Mouse (Mus musculus): ENCODE measurements around the gene Serpinb7.
A peak's percentile ranks its signal among the peaks of the same experiment; 100 is the strongest.

The Serpinb7 gene

DNA sequence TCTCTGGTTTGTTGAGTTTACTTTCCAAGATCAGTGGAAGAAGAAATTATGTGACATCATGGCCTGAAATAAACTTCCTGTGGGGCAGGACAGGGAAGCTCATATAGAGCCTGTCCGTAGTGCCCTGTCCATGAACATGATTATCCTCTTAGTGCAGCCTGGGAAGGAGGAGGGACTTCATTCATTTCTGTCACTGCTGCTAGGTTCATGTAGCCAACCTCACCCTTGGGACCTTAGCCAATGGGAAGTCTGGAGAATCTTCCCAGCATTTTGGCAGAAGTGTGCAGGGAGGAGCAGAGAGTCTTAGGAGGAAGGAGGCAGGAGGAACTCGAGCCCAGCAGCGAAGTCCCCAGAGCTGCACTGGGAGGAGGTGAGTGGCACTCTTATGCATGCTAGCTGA lies at the start of gene Serpinb7:
Serpinb7 (plus strand) TSS at position 301 of the 400 bp plus-strand sequence.
- DNase-seq: no peak

DNA sequence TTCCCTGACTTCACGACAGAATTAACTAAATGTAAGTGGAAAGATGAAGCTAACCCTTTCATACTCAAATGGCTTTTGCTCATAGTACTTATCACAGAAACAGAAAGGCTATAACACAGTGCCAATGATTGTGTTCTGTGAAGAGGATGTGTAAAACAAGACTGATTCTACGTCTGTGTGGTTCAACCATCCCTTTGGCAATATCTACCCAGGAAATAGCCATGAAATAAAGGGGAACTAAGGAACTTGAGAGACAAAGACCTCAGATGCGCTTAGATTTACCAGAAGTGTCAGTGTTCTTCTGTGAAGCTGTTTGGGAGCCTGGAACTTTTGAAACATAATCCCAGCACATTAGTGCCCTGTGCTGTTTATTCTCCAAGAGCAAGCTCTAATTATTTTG lies 49.1 kb upstream of the Serpinb7 start:
- no peak for DNase-seq

DNA sequence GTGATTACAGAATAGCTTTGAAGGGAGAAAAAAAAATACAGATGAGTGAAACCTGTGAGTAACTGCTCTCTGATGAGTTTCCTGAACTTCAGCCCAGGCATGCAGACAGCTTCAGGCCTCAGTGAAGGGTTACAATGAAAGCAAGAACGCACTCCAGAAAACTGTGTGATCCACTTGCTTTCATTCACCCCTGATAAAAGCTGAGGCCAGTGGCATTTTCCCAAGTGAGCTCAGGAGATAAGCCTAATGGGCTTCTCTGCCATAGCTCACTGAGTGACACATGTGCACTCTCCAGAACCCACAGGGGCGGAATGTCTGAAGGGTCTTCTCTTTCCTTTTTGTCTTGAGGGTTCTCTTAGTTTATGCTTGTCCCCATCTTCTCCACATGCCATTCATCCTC lies 48.3 kb upstream of the Serpinb7 start:
- DNase-seq: no peak

DNA sequence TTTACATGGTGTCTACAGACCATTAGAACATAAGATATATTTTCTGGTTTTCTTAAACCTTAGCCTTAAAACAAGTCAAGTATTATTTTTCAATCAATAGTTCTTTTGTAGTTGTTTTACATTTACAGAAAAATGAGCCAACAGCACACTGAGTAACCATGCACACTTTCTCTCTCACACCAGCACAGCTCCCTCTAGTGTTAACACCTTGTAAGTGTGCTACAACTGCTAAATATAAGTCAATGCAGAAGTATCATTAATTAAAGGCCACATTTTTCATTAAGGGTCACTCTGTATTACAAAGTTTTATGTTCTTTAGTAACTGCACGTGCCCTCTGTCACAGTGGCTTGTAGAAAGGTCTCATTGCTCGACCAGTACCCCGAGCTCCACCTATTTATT lies 46.4 kb upstream of the Serpinb7 start:
- DNase-seq: no peak

DNA sequence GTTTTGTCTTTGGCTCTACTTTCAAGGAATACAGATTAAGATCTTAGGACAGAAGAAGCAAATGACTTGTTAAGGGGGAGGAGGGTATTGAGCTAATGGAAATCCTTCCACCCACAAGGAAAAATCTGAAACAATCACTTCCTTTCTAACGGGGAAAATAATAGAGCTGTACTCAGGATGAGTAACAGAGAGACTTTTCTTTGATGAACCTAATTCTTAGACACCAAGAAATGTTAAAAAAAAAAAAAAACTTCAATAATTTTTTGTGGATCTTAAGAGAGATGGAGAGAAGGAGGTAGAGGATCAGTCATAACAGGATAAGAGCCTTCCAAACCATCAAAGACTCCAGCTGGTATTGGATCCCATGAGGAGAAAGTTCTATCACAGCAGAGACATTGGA lies 38.6 kb upstream of the Serpinb7 start, which contains the start of gene Serpinb11:
Serpinb11 (plus strand) TSS at position 301 of the 400 bp plus-strand sequence.
- no peak for DNase-seq

DNA sequence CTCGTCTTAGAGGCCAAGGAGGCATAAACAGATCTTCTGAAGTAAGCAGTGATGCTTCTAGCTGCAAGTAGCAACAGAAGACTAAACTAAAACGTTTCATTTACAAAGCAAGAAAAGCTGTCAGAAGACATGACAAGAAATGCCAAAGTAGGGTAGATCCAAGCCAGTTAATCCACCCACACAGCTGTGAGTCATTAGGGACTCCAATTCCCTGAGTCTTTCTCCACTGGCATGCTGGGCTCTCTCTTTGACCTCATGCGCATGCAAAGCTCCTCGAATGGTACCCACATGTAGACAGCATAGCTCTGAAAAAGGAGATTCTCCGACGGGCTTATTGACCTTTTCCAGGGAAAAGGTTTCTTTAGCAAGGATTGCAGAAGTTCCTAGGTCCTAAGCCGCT lies 33.5 kb upstream of the Serpinb7 start:
- no peak for DNase-seq

DNA sequence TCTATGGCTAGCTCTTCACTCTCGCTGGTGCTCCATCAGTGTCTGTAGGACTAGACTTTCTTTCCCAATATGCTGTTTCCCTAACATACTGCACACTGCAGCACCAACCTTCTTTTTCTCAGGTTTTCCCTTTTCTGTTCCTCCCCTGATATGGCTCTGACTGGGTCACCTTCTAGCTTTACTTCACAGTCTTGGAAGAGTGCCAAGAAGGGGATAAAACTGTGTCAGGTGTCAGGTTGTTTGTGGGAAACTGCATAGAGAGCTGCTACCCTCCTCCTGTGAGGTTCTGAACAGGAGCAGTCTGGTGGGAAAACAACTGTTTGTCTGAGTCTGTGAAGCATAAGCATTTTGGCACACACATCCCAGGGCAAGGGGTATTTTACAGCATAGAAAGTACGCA lies 30.5 kb upstream of the Serpinb7 start:
- DNase-seq: no peak

DNA sequence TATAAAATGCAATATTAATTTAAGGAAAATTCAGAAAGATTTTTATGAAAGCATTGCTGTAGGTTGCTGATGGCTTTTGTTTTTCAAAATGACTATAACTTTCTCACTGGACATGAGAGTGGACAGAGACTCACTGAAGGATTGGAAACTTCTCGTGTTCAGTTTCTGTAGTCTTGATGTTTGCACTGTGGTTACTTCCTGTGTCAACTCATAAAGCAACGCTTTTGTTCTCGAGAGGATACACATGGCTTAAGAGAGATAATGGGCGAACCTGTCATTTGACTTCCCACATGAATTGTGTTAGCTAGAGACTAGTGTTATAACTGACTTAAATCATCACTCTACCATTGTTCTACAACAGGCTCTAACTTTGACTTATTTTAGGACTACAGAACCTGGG lies 22.5 kb upstream of the Serpinb7 start:
- DNase-seq: no peak

DNA sequence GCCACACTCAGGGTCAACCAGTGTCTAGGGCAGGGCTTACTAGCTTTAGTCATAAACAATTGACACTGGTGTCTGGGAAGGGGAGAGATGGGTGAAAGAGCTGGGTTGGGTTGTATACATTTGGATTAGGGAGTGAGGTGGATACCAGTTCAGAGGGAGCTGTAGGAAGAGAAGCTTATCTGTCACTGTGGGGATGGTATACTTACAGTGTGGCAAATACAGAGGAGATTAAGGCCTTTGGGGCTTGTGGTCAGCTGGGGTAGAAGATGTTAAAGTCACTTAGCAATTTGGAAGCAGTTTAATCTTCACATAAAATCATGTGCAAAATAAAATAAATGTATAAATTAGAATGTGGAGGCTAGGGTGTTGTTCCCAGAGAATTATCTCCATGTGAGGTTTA lies 21.1 kb upstream of the Serpinb7 start:
- DNase-seq: no peak

DNA sequence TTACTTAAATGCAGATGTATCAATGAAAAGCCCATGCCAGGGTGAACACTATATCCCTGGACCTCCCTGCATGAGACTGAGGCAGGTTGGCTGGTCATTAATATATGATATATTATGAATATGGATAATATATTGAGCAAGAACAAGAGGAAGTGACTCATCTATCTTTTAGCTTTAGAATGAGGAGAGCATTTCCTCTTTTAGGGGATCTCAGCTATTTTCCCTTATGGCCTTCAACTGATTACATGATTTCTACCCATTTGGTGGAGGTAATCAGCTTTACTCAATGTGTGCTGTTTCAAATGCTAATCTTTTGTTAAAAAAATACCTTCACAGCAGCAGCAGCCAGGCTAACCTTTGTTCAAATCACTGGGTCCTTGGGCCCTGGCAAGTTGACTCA lies 18.0 kb upstream of the Serpinb7 start:
- no peak for DNase-seq

DNA sequence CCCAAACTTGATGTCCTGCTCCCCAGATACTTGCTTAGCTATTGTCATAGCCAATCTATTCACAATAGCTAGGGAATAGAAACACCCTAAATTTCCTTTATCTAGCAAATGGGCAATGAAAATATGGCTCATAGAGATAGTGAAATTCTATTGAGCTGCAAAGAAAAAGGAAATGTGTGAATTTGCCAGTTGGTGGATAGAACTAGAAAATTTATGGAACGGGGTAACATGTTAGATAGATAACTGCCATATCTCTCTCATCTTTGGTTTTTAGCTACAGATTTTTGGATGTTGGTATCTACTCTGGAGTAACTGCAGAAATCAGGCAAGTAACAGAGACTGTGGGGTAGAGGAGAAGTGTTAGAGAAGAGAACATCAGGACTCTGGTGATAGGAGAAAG lies 17.1 kb upstream of the Serpinb7 start:
- no peak for DNase-seq

DNA sequence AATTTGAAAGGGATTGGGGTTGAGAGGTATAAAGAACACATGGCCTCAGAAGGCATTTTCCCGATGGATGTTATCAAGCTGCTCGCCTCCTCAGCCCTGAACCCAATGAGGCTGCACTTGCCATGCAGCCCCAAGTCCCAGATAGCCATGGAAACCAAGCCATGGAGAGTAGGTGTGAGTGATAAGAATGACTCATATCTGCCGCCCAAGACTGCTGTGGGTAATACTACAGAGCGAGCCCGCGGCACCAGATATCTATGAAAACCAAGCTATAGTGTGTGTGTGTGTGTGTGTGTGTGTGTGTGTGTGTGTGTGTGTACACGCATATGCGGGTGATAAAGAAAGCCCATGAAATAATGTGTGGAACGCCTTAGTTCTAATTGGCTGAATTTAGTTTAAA lies 14.9 kb upstream of the Serpinb7 start:
- no peak for DNase-seq

DNA sequence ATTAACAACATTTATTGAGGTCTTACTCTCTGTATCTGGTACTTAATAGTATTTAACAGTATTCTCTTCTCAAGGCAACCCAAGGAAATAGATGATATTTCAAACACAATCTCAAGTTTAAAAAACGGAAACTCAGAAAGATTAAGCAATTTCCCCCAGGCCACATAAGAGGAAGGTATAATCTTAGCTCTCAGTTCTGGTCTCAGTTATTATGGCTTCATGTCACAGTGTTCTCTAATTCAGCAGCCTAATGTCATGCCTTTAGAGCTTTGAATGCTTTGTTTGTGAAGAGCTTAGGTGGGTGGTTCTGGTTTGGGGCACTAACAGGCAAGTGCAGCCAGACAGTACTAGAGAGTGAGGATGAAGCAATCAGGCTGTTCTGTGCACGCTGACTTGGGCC lies 9.7 kb upstream of the Serpinb7 start:
- no peak for DNase-seq

DNA sequence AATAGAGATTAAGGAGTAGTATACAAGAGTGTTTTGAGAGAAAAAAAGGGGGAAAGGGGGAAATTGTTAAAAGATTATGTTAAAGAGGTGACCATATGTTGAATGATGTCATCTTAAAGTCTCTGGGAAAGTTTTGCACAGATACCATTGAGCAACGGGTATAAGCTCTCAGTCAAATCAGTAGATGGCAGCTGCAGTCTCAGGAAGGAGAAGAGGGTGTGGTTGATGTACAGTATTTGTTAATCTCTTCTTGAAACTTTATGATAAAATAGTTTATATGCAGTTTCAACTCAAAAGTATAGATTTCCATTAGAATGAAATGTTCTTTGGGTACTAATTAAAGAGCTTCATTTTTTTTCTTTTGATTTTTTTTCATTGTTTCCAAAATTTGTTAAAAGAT lies 2.0 kb upstream of the Serpinb7 start:
- DNase-seq: no peak

DNA sequence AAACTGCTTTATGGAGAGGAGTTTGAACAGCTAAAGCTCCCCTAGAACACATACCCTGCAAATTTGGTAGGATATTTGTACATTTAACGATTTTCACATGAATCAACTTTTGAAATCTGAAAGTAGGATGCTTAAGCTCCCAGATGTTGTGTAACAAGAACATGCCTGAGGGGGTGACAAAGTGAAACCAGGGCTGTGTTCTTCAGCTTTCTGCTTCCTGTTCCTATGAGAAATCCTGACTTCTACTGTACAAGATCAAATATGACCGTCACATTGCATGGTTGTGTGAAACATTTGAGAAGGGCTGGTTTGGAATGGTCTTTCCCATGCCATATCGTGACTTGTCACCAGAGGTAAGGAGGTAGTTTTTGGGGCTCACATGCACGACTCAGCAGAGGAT lies 2.6 kb downstream of the Serpinb7 start:
- no peak for DNase-seq

DNA sequence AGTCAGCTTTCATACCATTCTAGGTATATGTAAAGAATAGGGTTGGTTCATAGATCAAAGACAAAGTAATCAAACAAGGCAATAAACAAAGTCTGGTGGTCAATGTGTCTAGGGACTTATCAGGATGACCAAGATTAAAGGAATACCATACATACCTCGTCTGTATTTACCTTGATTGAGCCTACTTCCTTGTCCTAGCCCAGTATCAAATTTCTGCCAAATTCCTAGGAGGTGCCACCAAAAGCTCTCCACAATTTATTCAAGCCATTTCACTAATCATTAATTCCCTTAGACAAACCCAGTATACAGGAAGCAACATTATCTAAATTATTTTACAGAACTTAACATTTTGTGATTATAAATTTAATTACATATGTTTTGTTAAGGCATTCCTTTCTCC lies 15.2 kb downstream of the Serpinb7 start:
- no peak for DNase-seq

DNA sequence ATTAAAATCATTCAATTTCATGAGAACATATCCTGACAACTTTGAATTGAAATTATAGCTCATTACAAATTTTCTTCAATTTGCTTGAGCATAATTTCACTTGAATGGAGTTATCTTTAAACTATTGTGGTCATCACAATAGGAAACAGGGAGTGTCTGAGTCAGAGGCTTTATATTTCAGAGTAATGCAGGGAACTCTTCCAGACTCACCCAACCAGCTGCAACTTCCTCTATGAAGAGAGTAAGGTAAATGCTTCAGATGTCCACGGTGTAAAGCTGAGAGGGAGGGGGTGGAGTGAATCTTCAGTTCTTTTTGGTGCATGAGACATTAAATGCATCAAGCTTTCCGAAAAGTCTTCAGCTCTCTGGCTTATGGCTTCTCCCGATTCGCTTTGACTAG lies 23.0 kb downstream of the Serpinb7 start:
- DNase-seq: no peak

DNA sequence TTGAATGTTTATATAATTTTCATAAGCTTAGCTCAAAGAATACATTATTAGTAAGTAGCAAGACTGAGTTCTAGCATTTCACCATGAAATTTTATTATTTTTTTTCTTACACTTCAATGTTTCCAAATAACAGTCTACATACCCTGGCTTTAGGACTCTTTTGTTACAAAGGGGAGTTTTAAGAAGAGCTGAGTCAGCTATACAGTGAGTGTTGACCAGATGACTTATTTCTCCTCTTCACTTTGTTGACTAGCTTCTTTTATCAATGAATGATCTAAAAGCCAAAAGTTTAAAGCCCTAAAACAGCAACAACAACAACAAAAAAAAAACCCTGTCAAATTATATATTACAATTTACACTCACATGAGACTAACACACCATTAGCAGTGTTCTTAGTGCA lies 31.8 kb downstream of the Serpinb7 start:
- DNase-seq: no peak

DNA sequence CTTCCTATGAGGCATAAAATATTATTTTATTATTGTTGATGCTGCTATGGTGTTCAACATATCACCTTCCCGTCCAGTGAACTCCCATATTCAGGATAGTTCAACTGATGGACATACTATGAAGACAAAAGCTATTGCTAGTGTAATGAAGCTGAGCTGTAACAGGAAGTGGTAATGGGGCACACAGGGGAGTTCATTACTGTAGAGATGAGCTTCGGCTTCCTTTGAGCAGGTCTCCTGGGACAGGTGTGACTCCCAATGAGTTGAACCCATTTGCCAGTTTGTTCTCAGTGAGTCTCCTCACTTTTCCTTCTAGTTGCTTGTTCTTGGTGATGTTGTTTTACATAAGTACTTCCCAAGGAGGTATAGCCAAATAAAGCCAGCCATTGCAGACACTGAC lies 36.1 kb downstream of the Serpinb7 start:
- DNase-seq: no peak

DNA sequence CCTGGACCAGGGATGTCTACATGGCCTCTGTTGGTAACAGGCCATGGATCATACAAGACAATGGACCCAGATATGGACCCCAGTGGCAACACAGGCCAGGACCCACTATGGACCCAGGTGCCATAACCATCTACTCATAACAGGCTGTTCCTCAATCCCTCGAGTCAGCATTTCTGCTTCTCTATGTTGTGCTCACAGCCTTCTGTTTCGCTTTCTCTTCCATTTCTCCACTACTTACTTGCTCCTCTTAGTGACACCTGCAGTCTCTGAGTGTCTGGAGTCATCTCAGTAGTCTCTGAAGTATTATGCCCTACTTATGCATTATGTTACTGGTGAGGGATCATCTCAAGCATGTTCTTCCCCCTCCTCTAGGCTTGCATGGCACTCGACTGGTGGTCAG lies 40.0 kb downstream of the Serpinb7 start:
- DNase-seq: no peak

DNA sequence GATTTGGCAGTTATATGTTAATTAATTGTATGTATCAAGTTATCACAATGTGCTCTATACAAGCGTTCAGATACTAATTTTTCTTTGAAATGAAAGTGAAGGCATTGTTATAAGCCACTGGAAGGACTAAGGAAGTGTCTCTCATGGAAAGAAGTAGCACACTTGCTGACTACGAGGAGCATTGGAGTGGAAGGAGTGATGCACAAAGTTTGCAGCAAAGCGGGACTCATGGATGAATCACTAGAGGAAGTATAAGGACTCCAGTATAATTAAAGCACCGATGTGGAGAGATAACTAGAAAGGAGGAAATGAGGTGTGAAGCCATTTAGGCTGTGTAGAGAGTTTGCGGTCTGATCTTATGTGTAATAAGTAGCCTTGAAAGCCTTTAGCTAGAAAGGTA lies 45.9 kb downstream of the Serpinb7 start:
- no peak for DNase-seq

DNA sequence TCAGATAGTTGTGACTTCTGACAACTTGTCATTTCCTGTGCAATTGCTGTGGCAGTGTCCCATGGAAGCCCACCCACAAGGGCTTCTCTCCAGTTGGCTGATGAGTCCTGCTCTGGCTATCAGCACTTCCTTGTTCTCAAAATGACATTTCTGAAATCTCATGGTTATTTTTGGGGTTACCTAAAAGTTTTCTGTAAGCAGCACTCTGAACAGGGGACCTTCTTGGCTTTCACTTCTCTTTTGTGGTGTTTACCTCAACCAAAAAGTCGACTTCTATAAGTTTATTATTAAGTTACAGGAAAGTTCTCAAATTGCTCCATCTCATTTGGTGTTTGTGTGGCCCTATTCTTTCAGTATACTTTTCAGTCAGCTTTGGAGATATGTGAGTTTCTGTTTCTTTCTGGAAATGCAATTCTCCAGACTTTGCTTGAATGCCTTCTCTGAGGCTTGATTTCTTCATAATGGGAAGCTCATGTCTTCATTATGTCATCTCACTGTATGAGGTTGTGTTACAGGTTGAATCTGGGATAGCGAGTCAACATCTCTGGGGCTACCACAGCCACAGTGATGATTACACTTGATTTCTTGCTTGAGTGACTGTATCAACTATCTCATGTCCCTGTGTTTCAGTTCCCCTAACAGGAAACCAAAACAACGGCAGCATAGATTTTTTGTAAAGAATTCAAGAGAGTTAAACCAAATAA lies 47.9 kb downstream of the Serpinb7 start:
- peak in 1 of 2 experiments; percentile 22 for DNase-seq

DNA sequence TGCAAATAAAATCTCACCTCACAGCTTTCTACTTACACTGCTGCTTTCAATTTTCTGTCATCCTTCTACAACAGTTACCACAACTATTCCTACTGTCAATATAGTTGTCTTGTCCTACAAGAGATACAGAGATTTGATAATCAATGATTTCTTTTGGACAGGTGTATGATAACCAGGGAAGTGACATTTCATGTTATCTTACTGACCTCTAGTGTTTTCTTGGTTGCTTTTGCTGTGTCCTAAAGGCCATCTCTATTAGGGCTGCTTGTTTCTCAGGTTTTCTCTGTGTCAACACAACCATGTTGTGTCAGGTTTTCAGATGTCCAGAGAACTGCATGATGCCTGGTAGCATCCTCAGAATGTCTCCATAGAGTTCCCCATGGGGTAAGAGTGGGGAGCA lies 80.5 kb downstream of the Serpinb7 start:
- no peak for DNase-seq

DNA sequence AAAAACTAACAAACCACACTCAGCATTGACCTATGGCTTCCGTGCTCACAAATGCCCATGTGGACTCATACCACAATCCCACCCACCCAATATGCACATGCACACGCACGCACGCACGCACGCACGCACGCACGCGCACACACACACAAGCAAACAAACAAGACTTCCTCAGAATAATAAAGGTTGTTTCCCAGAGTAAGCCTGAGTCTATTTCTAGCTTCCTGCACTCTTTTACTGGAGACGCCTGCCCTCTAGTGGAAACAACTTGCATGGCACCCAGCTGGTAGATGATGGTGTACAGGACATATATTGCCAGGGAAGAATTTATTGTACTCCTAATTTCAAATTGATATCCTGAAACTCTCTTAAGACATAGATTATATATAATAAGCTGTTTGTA lies 82.0 kb downstream of the Serpinb7 start:
- DNase-seq: peak; percentile 45 to 75

DNA sequence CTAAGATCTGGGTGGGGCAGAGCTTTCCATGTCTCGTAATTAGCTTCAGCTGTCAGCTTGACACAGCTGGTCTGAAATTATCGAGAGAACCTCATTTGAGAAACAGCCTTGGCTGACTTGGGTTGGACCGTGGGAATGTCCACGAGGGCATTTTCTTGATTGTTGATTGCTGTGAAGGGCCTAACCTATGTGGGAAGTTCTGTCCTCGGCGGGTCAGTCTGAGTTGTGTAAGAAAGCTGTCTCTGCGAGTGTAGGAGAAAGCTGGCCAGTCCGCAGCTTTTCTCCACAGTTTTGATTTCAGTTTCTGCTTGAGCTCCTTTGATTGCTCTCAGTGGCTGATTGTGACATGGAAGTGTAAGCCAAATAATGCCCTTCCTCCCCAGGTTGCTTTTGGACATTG lies 90.1 kb downstream of the Serpinb7 start:
- DNase-seq: no peak

Data from spleen, adult 18-20 months (tissue).